Mouse (Mus musculus) midbrain, postnatal 0 days (tissue): ENCODE measurements around the gene Tas2r118. TPM values are rescaled to one million over a fixed set of nuclear protein-coding genes. Genes with fewer than 3 reads are reported as not detected.

Experiments used
- ATAC-seq: fragments of 200-750 bp; cut with Nextera tagmentation; 2 replicates; pipeline ENCODE4 v1.8.0; 2017; ENCODE audit warnings: moderate number of reproducible peaks, mild to moderate bottlenecking, moderate TSS enrichment, moderate library complexity; ENCODE audit not compliant: low FRiP score
- DNase-seq: peaks from one replicate; pipeline ENCODE4 v3.0.0-alpha.2; 2015; ENCODE audit warnings: low spot score
- H3K27ac ChIP-seq: fragments of 300-500 bp; sonication (generic); 2 replicates; pipeline ENCODE4 v1.5.1; 2014; ENCODE audit warnings: low read depth, mild to moderate bottlenecking, low read length, mixed read lengths
- H3K27me3 ChIP-seq: fragments of 300-500 bp; sonication (generic); 2 replicates; pipeline ENCODE4 v1.6.1; 2014; ENCODE audit warnings: low read length, control low read depth, mixed read lengths; ENCODE audit not compliant: insufficient read depth
- H3K36me3 ChIP-seq: fragments of 300-500 bp; sonication (generic); 2 replicates; pipeline ENCODE4 v1.6.1; 2014; ENCODE audit warnings: low read length, control low read depth, mixed read lengths; ENCODE audit not compliant: insufficient read depth
- H3K4me1 ChIP-seq: fragments of 300-500 bp; sonication (generic); 2 replicates; pipeline ENCODE4 v1.6.1; 2014; ENCODE audit warnings: mild to moderate bottlenecking, control low read depth, antibody characterized with exemption, low read length, mixed read lengths; ENCODE audit not compliant: insufficient read depth
- H3K4me2 ChIP-seq: fragments of 300-500 bp; sonication (generic); 2 replicates; pipeline ENCODE4 v1.6.1; 2014; ENCODE audit warnings: low read depth, mild to moderate bottlenecking, low read length, mixed read lengths; ENCODE audit not compliant: poor library complexity, severe bottlenecking
- H3K4me3 ChIP-seq: fragments of 300-500 bp; sonication (generic); 2 replicates; pipeline ENCODE4 v1.5.1; 2014; ENCODE audit warnings: low read depth, mild to moderate bottlenecking, low read length, moderate library complexity
- H3K9ac ChIP-seq: fragments of 300-500 bp; sonication (generic); replicated peaks from 2 replicates; pipeline ENCODE4 v1.6.1; 2014; ENCODE audit warnings: mild to moderate bottlenecking, low read length, moderate library complexity, mixed read lengths; ENCODE audit not compliant: poor library complexity, severe bottlenecking
- H3K9me3 ChIP-seq: fragments of 300-500 bp; sonication (generic); 2 replicates; pipeline ENCODE4 v1.6.1; 2016; ENCODE audit warnings: low read length, control low read depth
- CTCF ChIP-seq: IDR thresholded peaks from 2 replicates; pipeline ENCODE4 v1.5.1; 2016; ENCODE audit warnings: antibody characterized with exemption, mild to moderate bottlenecking
- WGBS: fragments of 180-500 bp; shearing (Covaris S2); extraction: QIAGEN DNeasy Blood & Tissue Kit; methylation state at CpG from one replicate; pipeline ENCODE4 v1.1.7; 2014; 5-methylcytosine and 5-hydroxymethylcytosine counted together
- polyA plus RNA-seq: library from polyadenylated mRNA; unstranded; fragments of >200 nt; fragmentation: Nextera tagmentation; extraction: Ambion mirVana; gene quantifications from 2 replicates; pipeline ENCODE4 v1.2.1, GENCODE M21; 2015
- total RNA-seq: library from RNA; depleted of rRNA; stranded (reverse); fragments of >200 nt; gene quantifications from 2 replicates; pipeline ENCODE4 v1.2.3, GENCODE M21; 2014; rRNA removed

Gene Tas2r118
- total and polyA plus RNA-seq, 2 experiments from 2014 or later, result not detected

DNA sequence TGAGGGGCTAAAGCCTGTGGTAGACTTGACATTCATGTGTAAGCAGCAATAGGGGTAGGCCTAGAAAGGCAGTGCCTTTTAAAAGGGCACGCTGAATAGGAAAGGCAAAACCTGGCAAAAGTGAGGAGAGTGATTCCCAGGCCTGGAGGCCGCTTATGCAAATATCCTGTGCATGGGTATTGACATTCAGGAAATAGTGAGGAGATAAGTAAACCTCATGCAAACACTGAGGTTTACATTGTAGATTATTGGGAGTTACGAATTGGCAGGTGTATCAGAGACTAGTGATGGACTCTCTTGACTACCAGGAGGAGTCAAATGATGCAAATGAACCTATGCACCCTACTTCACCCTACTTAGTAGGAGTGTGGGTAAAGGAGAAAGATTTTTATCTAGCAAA, 3.9 kb downstream of the Tas2r118 start:
- no peak for ATAC-seq
- H3K9me3 ChIP-seq, result no peaks in the 10 kb centered on the region
- no peak overlapping the region for H3K27ac ChIP-seq
- H3K27me3 ChIP-seq, result no peaks in the 10 kb centered on the region
- 81% methylated on average over 3 of the region's 3 CpGs for WGBS
- no peaks in the 10 kb centered on the region for H3K36me3 ChIP-seq
- DNase-seq, result no peak
- no peak overlapping the region for H3K9ac ChIP-seq
- no peak for TF ChIP-seq CTCF
- H3K4me2 ChIP-seq, result no peak overlapping the region
- H3K4me1 ChIP-seq, result no peaks in the 10 kb centered on the region
- no peak overlapping the region for H3K4me3 ChIP-seq

DNA sequence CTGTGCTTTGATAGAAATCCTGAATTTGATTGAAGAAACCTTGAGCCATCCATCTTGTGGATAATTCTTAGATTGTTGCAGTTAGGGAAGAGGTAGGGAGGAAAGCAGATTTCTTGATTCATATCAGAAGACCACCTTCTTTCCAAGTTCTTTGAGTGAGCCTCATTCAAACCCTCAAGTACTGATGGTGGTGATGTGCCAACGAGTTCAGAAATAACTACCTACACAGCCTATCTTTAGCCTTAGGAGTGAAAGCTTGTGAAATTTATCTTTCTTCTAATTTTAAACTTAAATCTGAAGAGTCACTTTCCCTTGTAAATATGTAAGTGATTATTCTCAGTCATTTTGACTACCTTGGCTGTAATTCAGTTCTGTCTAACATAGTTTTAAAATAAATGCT, 6.1 kb downstream of the Tas2r118 start:
- 85% methylated on average over 1 of the region's 1 CpGs for WGBS
- TF ChIP-seq CTCF, result no peak
- Histone ChIP-seq H3K9ac (no peak overlapping the region), H3K27me3 (no peaks in the 10 kb centered on the region), H3K9me3 (no peaks in the 10 kb centered on the region), H3K4me1 (no peaks in the 10 kb centered on the region), H3K4me3 (no peak overlapping the region), H3K4me2 (no peak overlapping the region), H3K36me3 (no peaks in the 10 kb centered on the region), H3K27ac (no peak overlapping the region)
- no peak for DNase-seq
- ATAC-seq, result no peak

DNA sequence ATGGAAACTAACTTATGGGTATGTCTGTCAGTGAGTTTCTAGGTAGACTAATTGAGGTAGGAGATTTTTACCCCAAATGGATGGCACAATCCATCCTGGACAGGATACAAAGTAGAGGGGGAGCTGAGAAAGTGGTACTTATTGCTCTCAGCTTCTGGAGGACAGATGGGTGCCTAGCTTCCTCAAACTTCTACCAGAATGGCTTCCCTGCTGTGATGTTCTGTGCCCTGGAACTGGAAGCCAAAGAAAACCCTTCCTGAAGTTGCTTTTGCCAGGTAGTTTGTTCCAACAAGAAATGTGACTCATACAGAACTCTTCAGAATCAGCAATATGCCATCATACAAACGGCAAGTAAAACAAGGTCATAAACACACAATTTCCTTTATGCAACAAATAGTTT, 29.1 kb downstream of the Tas2r118 start:
- DNase-seq (no peak), ATAC-seq (no peak)
- 90% methylated on average over 1 of the region's 1 CpGs for WGBS
- Histone ChIP-seq H3K4me2 (no peak overlapping the region), H3K27me3 (no peaks in the 10 kb centered on the region), H3K4me3 (no peak overlapping the region), H3K9me3 (no peaks in the 10 kb centered on the region), H3K9ac (no peak overlapping the region), H3K4me1 (peaks cover 3% of the 10 kb centered on the region; the same call in 1 of the 2 replicates), H3K36me3 (no peaks in the 10 kb centered on the region), H3K27ac (no peak overlapping the region)
- no peak for TF ChIP-seq CTCF

DNA sequence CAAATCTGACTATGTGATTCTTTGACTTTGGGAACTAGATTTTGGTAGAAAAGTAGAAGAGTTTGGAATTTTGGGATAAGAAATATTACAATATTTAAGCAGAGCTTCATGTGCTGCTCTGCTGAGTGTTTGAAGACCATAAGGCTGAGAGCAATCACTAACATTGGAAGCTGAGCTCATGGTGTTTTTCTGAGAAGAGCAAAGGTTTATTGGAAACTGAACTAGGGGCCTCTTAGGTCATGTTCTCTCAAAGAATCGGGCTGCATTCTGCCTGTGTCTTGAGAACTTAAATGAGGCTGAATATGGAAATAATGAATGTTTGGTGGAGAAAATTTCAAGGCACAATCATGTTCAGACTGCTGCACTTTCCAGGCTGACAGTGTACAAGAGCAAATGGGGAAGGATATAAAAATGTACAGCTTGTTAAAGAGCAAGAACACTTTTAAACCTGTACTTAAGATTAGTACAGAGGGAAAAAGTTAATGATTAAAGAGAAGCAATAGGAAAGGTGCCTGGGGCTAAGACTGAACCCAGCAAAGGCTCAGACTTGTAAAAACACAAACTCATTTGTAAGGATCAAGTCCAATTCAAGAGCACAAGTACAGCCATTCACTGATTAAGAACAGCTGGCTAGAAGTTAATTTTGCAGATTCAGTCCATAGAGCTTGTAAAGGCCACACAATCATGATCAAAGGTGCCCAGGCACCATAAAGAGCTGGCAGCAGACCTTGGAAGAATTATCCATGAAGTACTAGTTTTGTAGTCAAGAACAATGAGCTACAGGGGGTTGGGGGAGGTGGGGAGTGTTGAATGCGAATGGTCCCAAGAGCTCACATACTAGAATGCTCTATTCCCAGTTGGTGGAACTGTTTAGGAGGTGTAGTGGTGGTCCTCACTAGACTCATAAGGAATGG, 31.0 kb downstream of the Tas2r118 start:
- H3K4me2 ChIP-seq, result no peak overlapping the region
- no peaks in the 10 kb centered on the region for H3K27me3 ChIP-seq
- no peak for DNase-seq
- H3K36me3 ChIP-seq, result no peaks in the 10 kb centered on the region
- H3K9me3 ChIP-seq, result no peaks in the 10 kb centered on the region
- WGBS, result 76% methylated on average over 2 of the region's 2 CpGs
- peaks cover 3% of the 10 kb centered on the region; the same call in 1 of the 2 replicates for H3K4me1 ChIP-seq
- H3K27ac ChIP-seq, result no peak overlapping the region
- no peak overlapping the region for H3K9ac ChIP-seq
- ATAC-seq, result no peak
- TF ChIP-seq CTCF, result no peak
- H3K4me3 ChIP-seq, result no peak overlapping the region

DNA sequence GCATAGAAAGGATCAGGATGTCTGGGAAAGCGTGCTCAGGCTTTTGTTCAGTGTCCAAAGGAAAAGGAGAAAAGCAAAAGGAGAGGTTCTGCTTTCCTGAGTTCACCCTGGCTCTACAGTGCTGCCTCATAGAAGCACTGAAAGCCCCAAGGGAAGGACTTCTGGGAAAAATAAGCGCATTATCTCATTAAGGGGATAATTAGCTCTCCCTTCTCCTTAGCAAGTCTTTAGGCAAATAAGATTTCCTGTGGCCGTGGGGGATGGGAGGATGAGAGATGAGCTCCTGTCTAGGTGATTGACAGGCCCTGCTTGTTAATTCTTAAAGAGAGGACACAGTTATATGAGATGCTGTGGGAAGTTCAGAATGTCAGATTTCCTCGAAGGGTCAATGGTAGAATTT, 33.4 kb downstream of the Tas2r118 start:
- DNase-seq (peak; percentile 11), ATAC-seq (no peak; the same call in 1 of the 2 replicates)
- Histone ChIP-seq H3K27ac (no peak overlapping the region), H3K9me3 (no peaks in the 10 kb centered on the region), H3K4me2 (no peak overlapping the region), H3K4me3 (no peak overlapping the region), H3K4me1 (peaks cover 3% of the 10 kb centered on the region; the same call in 1 of the 2 replicates), H3K9ac (no peak overlapping the region), H3K36me3 (no peaks in the 10 kb centered on the region), H3K27me3 (no peaks in the 10 kb centered on the region)
- TF ChIP-seq CTCF, result no peak
- 29% methylated on average over 4 of the region's 4 CpGs for WGBS

DNA sequence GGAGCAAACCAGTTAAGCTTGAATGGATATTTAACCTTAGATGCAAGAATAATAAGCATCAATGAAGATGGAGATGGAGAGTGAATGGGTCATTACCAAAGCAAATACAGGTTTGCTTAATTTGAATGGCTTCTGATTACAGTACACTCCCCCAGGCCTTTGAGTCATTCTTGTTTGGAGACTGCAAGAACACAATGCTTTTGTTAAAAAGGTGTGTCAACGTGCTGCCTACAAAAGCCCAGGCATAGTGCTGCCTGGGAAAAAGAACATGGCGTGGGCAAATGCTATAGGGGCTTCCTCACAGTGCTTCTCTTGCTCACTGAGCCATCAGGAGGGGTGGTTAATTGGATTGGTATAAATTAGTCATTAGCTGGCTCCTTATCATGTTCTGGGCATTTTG, 46.1 kb downstream of the Tas2r118 start:
- Histone ChIP-seq H3K9ac (no peak overlapping the region), H3K27ac (no peak overlapping the region), H3K4me2 (no peak overlapping the region), H3K4me1 (no peaks in the 10 kb centered on the region), H3K36me3 (no peaks in the 10 kb centered on the region), H3K4me3 (no peak overlapping the region), H3K9me3 (no peaks in the 10 kb centered on the region), H3K27me3 (no peaks in the 10 kb centered on the region)
- ATAC-seq, result no peak
- TF ChIP-seq CTCF, result no peak
- 63% methylated on average over 2 of the region's 2 CpGs for WGBS
- DNase-seq, result no peak

Other genes with a start within 250 kb of the Tas2r118 start
- gene Cadps2, start 130.6 kb downstream of the Tas2r118 start, total RNA-seq, result 21.9 and 23.0 TPM in 2 replicates
- 5.0 and 7.3 TPM in 2 replicates for gene Cadps2, start 130.6 kb downstream of the Tas2r118 start, polyA plus RNA-seq
- gene Slc13a1, start 198.0 kb upstream of the Tas2r118 start, total RNA-seq, result not detected in 2 replicates
- gene Slc13a1, start 198.0 kb upstream of the Tas2r118 start, polyA plus RNA-seq, result 0.06 and 0.22 TPM in 2 replicates